Mouse (Mus musculus): ENCODE results near the gene Gdf2.

GRCm38 (mm10) chr14:33972679-33973078, 31.8 kb downstream of the Gdf2 start:
- TF ChIP-seq CTCF (IDR thresholded peaks at IDR 0.05; ENCODE audit: borderline replicate concordance, insufficient read depth, low read depth, low read length) = peak; percentile 42; the same call in 1 of the 2 replicates
- no peak for TF ChIP-seq POLR2A (IDR thresholded peaks at IDR 0.05; ENCODE audit: borderline replicate concordance, insufficient read depth, low read length)

All from cerebellum, adult 2 months (tissue).